Mouse (Mus musculus): Measurements from ENCODE around the gene Itsn1.

- TF ChIP-seq CTCF (IDR thresholded peaks at IDR 0.05; ENCODE audit: low read depth) (no peak), EP300 (optimal IDR thresholded peaks at IDR 0.05) (no peak)
Observed at GRCm38 (mm10) chr16:91905127-91905860, 176.2 kb downstream of the Itsn1 start.
